Mouse (Mus musculus) stomach, embryonic 15.5 days (tissue): ENCODE measurements around the gene Hsd17b6. TPM values are rescaled to one million over a fixed set of nuclear protein-coding genes. Genes with fewer than 3 reads are reported as not detected.

Source experiments
- ATAC-seq: fragments of 200-750 bp; cut with Nextera tagmentation; 2 replicates; pipeline ENCODE4 v1.8.0; 2017; ENCODE audit warnings: low read depth, moderate number of reproducible peaks, moderate TSS enrichment; ENCODE audit not compliant: insufficient read depth, low FRiP score
- H3K27ac ChIP-seq: fragments of 300-500 bp; sonication (generic); 2 replicates; pipeline ENCODE4 v1.5.1; 2015; ENCODE audit warnings: mild to moderate bottlenecking, inconsistent platforms
- H3K27me3 ChIP-seq: fragments of 300-500 bp; sonication (generic); replicated peaks from 2 replicates; pipeline ENCODE4 v1.6.1; 2015; ENCODE audit warnings: inconsistent platforms
- H3K36me3 ChIP-seq: fragments of 300-500 bp; sonication (generic); 2 replicates; pipeline ENCODE4 v1.6.1; 2015; ENCODE audit warnings: inconsistent platforms
- H3K4me1 ChIP-seq: fragments of 300-500 bp; sonication (generic); 2 replicates; pipeline ENCODE4 v1.6.1; 2015; ENCODE audit warnings: inconsistent platforms
- H3K4me2 ChIP-seq: fragments of 300-500 bp; sonication (generic); 2 replicates; pipeline ENCODE4 v1.6.1; 2015; ENCODE audit warnings: mild to moderate bottlenecking, inconsistent platforms
- H3K4me3 ChIP-seq: fragments of 300-500 bp; sonication (generic); replicated peaks from 2 replicates; pipeline ENCODE4 v1.5.1; 2015; ENCODE audit warnings: inconsistent platforms
- H3K9ac ChIP-seq: fragments of 300-500 bp; sonication (generic); 2 replicates; pipeline ENCODE4 v1.6.1; 2015; ENCODE audit warnings: inconsistent platforms
- H3K9me3 ChIP-seq: fragments of 300-500 bp; sonication (generic); 2 replicates; pipeline ENCODE4 v1.6.1; 2016; ENCODE audit warnings: inconsistent platforms
- WGBS: fragments of 180-500 bp; shearing (Covaris S2); methylation state at CpG from one replicate; pipeline ENCODE4 v1.1.7; 2015; 5-methylcytosine and 5-hydroxymethylcytosine counted together
- polyA plus RNA-seq: library from polyadenylated mRNA; unstranded; fragments of >200 nt; fragmentation: Nextera tagmentation; extraction: Ambion mirVana; gene quantifications from 2 replicates; pipeline ENCODE4 v1.2.1, GENCODE M21; 2015

Gene Hsd17b6
- polyA plus RNA-seq, 1 experiment from 2014 or later: not detected

- Histone ChIP-seq H3K4me3 (no peak overlapping the region), H3K36me3 (no peaks in the 10 kb centered on the region), H3K9me3 (no peaks in the 10 kb centered on the region), H3K27ac (no peak overlapping the region), H3K4me2 (no peak overlapping the region), H3K4me1 (no peaks in the 10 kb centered on the region), H3K27me3 (no peaks in the 10 kb centered on the region), H3K9ac (no peak overlapping the region)
- no peak for ATAC-seq
- 68% methylated on average over 3 of the region's 3 CpGs for WGBS
These were observed 45.0 kb downstream of the Hsd17b6 start for GRCm38 (mm10) chr10:127962451-127962850.

- 87% methylated on average over 7 of the region's 7 CpGs for WGBS
- Histone ChIP-seq H3K9ac (no peak overlapping the region), H3K4me2 (no peak overlapping the region), H3K9me3 (no peaks in the 10 kb centered on the region), H3K27me3 (no peaks in the 10 kb centered on the region), H3K27ac (no peak overlapping the region), H3K4me3 (no peak overlapping the region), H3K36me3 (no peaks in the 10 kb centered on the region), H3K4me1 (no peaks in the 10 kb centered on the region)
- ATAC-seq: no peak
These were observed 48.2 kb downstream of the Hsd17b6 start for GRCm38 (mm10) chr10:127959161-127959679.

GRCm38 (mm10) chr10:127956168-127956816 lies 51.1 kb downstream of the Hsd17b6 start:
- no peak overlapping the region for H3K4me2 ChIP-seq
- H3K4me3 ChIP-seq: no peak overlapping the region
- H3K27ac ChIP-seq: no peak overlapping the region
- H3K4me1 ChIP-seq: no peaks in the 10 kb centered on the region
- H3K27me3 ChIP-seq: no peaks in the 10 kb centered on the region
- H3K9me3 ChIP-seq: no peaks in the 10 kb centered on the region
- ATAC-seq: no peak
- no peaks in the 10 kb centered on the region for H3K36me3 ChIP-seq
- no peak overlapping the region for H3K9ac ChIP-seq
- 53% methylated on average over 16 of the region's 16 CpGs for WGBS

GRCm38 (mm10) chr10:127955034-127955433 lies 52.4 kb downstream of the Hsd17b6 start:
- Histone ChIP-seq H3K27me3 (no peaks in the 10 kb centered on the region), H3K4me2 (no peak overlapping the region), H3K9ac (no peak overlapping the region), H3K27ac (no peak overlapping the region), H3K4me3 (no peak overlapping the region), H3K9me3 (no peaks in the 10 kb centered on the region), H3K36me3 (no peaks in the 10 kb centered on the region), H3K4me1 (no peaks in the 10 kb centered on the region)
- 64% methylated on average over 4 of the region's 4 CpGs for WGBS
- ATAC-seq: no peak

GRCm38 (mm10) chr10:127951821-127952220 lies 55.6 kb downstream of the Hsd17b6 start:
- H3K27me3 ChIP-seq: no peaks in the 10 kb centered on the region
- H3K36me3 ChIP-seq: no peaks in the 10 kb centered on the region
- no peak overlapping the region for H3K4me2 ChIP-seq
- 71% methylated on average over 4 of the region's 4 CpGs for WGBS
- H3K4me3 ChIP-seq: no peak overlapping the region
- no peak overlapping the region for H3K9ac ChIP-seq
- ATAC-seq: no peak
- H3K4me1 ChIP-seq: no peaks in the 10 kb centered on the region
- no peak overlapping the region for H3K27ac ChIP-seq
- H3K9me3 ChIP-seq: no peaks in the 10 kb centered on the region

- Histone ChIP-seq H3K4me3 (no peak overlapping the region), H3K27ac (no peak overlapping the region), H3K4me1 (no peaks in the 10 kb centered on the region), H3K9me3 (no peaks in the 10 kb centered on the region), H3K4me2 (no peak overlapping the region), H3K27me3 (no peaks in the 10 kb centered on the region), H3K36me3 (no peaks in the 10 kb centered on the region), H3K9ac (no peak overlapping the region)
- 75% methylated on average over 9 of the region's 9 CpGs for WGBS
- ATAC-seq: no peak
These were observed 56.0 kb downstream of the Hsd17b6 start for GRCm38 (mm10) chr10:127951390-127951789.

- H3K36me3 ChIP-seq: no peaks in the 10 kb centered on the region
- no peak overlapping the region for H3K9ac ChIP-seq
- no peak overlapping the region for H3K4me3 ChIP-seq
- H3K27me3 ChIP-seq: no peaks in the 10 kb centered on the region
- WGBS: 79% methylated on average over 4 of the region's 4 CpGs
- H3K27ac ChIP-seq: no peak overlapping the region
- no peaks in the 10 kb centered on the region for H3K4me1 ChIP-seq
- no peak for ATAC-seq
- no peak overlapping the region for H3K4me2 ChIP-seq
- H3K9me3 ChIP-seq: no peaks in the 10 kb centered on the region
These were observed 57.7 kb downstream of the Hsd17b6 start for GRCm38 (mm10) chr10:127949596-127950130.

GRCm38 (mm10) chr10:127945432-127946064 lies 61.9 kb downstream of the Hsd17b6 start:
- H3K4me3 ChIP-seq: no peak overlapping the region
- ATAC-seq: no peak
- H3K9me3 ChIP-seq: no peaks in the 10 kb centered on the region
- H3K4me1 ChIP-seq: no peaks in the 10 kb centered on the region
- no peak overlapping the region for H3K4me2 ChIP-seq
- no peak overlapping the region for H3K27ac ChIP-seq
- H3K36me3 ChIP-seq: no peaks in the 10 kb centered on the region
- no peak overlapping the region for H3K9ac ChIP-seq
- 41% methylated on average over 5 of the region's 5 CpGs for WGBS
- H3K27me3 ChIP-seq: no peaks in the 10 kb centered on the region

Other genes with a start within 250 kb of the Hsd17b6 start
- 0.03 TPM in 1 of 2 replicates, not detected in the other for gene Rdh1, start 247.9 kb downstream of the Hsd17b6 start, polyA plus RNA-seq
- not detected in 2 replicates for gene Rdh16f1, start 247.8 kb downstream of the Hsd17b6 start, polyA plus RNA-seq
- gene Rdh9, start 231.2 kb downstream of the Hsd17b6 start, polyA plus RNA-seq: 0.10 and 0.18 TPM in 2 replicates
- gene Rdh16, start 206.5 kb downstream of the Hsd17b6 start, polyA plus RNA-seq: not detected in 2 replicates
- not detected in 2 replicates for gene Rdh19, start 157.7 kb downstream of the Hsd17b6 start, polyA plus RNA-seq
- gene Rdh16f2, start 141.1 kb downstream of the Hsd17b6 start, polyA plus RNA-seq: not detected in 2 replicates
- gene Rdh7, start 118.8 kb downstream of the Hsd17b6 start, polyA plus RNA-seq: 0.35 and 0.37 TPM in 2 replicates
- 0.85 and 1.2 TPM in 2 replicates for gene Sdr9c7, start 109.1 kb downstream of the Hsd17b6 start, polyA plus RNA-seq
- gene Prim1, start 7.6 kb upstream of the Hsd17b6 start, polyA plus RNA-seq: 69.9 and 75.1 TPM in 2 replicates
- gene Naca, start 28.0 kb upstream of the Hsd17b6 start, polyA plus RNA-seq: 639 and 789 TPM in 2 replicates
- gene Ptges3, start 51.3 kb upstream of the Hsd17b6 start, polyA plus RNA-seq: 522 and 529 TPM in 2 replicates
- 2,393 and 2,495 TPM in 2 replicates for gene Atp5b, start 75.7 kb upstream of the Hsd17b6 start, polyA plus RNA-seq
- 10.1 and 11.7 TPM in 2 replicates for gene Baz2a, start 84.0 kb upstream of the Hsd17b6 start, polyA plus RNA-seq
- 27.3 and 29.8 TPM in 2 replicates for gene Rbms2, start 172.7 kb upstream of the Hsd17b6 start, polyA plus RNA-seq
- gene Gls2, start 186.8 kb upstream of the Hsd17b6 start, polyA plus RNA-seq: 4.3 and 5.2 TPM in 2 replicates
- 31.1 and 34.6 TPM in 2 replicates for gene Spryd4, start 204.2 kb upstream of the Hsd17b6 start, polyA plus RNA-seq
- 0.14 TPM in 1 of 2 replicates, not detected in the other for gene Mip, start 218.2 kb upstream of the Hsd17b6 start, polyA plus RNA-seq
- 43.7 and 46.4 TPM in 2 replicates for gene Timeless, start 224.5 kb upstream of the Hsd17b6 start, polyA plus RNA-seq
- 0.24 and 0.55 TPM in 2 replicates for gene Apon, start 246.5 kb upstream of the Hsd17b6 start, polyA plus RNA-seq